Mouse (Mus musculus) gastrocnemius, adult 2 months (tissue): ENCODE data around the gene 1700018F24Rik. TPM values are rescaled to one million over a fixed set of nuclear protein-coding genes. Genes with fewer than 3 reads are reported as not detected.
A peak's percentile ranks its signal among the peaks of the same experiment; 100 is the strongest.

Source experiments
- DNase-seq: peaks from one replicate; pipeline ENCODE4 v3.0.0; 2022
- H3K27ac ChIP-seq: fragments of 200-600 bp; 2 replicates; pipeline ENCODE4 v1.8.1; 2022; ENCODE audit warnings: mild to moderate bottlenecking
- H3K4me3 ChIP-seq: fragments of 200-600 bp; 2 replicates; pipeline ENCODE4 v1.8.1; 2022; ENCODE audit warnings: mild to moderate bottlenecking, moderate library complexity
- CTCF ChIP-seq: fragments of 200-600 bp; IDR thresholded peaks from 2 replicates; pipeline ENCODE4 v1.8.1; 2022; ENCODE audit warnings: antibody characterized with exemption, mild to moderate bottlenecking, moderate library complexity
- intact Hi-C: fragments of 180-260 bp; cut with DNase I; formaldehyde crosslinking; loops from one replicate; pipeline ENCODE4 v1.15.1; 2025
- total RNA-seq, 2 experiments: library from RNA; stranded (reverse); gene quantifications; 2 replicates each; pipeline ENCODE4 v1.2.3; 2021

The 1700018F24Rik gene
- total RNA-seq, 2 experiments from 2014 or later, result not detected

GRCm38 (mm10) chr5:145088186-145088585, 45.4 kb downstream of the 1700018F24Rik start:
- H3K27ac ChIP-seq, result no peak overlapping the region
- TF ChIP-seq CTCF, result 0 out of 2 replicates have a peak, but pooled peaks have one; percentile 6
- no peak overlapping the region for H3K4me3 ChIP-seq
- intact Hi-C loops, result loop anchor here (10.0 kb wide), 1 partner anchor 147 kb away; the partner anchor contains the start of gene Zfp655
- DNase-seq, result no peak

DNA sequence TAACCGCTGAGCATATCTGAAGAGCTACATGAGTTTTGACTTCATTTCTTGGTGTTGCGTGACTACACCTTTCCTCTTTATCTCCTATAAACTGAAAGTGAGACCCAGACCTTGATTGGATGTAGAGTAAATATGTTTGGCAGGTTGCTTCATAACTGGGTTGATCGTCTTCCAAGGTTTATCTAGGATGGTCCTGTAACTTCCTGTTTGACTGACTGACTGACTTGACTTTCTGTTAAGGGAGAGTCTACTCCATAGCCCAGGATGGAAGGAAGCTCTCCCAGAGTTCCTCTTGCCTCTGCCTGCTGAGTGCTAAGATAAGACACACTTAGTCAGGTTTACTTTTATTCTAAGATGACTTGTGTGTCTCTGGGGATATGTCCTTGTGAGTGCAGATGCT, 47.1 kb downstream of the 1700018F24Rik start:
- no peak for TF ChIP-seq CTCF
- no peak overlapping the region for H3K27ac ChIP-seq
- intact Hi-C loops, result loop anchor here (10.0 kb wide), 1 partner anchor 145 kb away; the partner anchor contains the start of gene Zfp655
- no peak overlapping the region for H3K4me3 ChIP-seq
- DNase-seq, result no peak

Other genes starting within 250 kb of the 1700018F24Rik start
- gene Smurf1, start 77.1 kb upstream of the 1700018F24Rik start, total RNA-seq, result 10 to 100 TPM in 1 of 2 experiments, 1 to 10 TPM in 1; 9.3 to 16.8 TPM
- gene Gm4871, start 10.2 kb upstream of the 1700018F24Rik start, total RNA-seq, result not detected
- 10 to 100 TPM; 23.8 to 30.3 TPM for gene Arpc1a, start 40.8 kb downstream of the 1700018F24Rik start, total RNA-seq
- gene Kpna7, start 41.0 kb downstream of the 1700018F24Rik start, total RNA-seq, result not detected
- gene Arpc1b, start 71.2 kb downstream of the 1700018F24Rik start, total RNA-seq, result 10 to 100 TPM; 20.1 to 29.9 TPM
- 10 to 100 TPM; 47.9 to 56.9 TPM for gene Pdap1, start 97.2 kb downstream of the 1700018F24Rik start, total RNA-seq
- gene Bud31, start 97.4 kb downstream of the 1700018F24Rik start, total RNA-seq, result 10 to 100 TPM; 49.1 to 57.4 TPM
- 10 to 100 TPM; 11.5 to 12.8 TPM for gene Ptcd1, start 124.1 kb downstream of the 1700018F24Rik start, total RNA-seq
- 1 to 10 TPM; 9.3 to 9.9 TPM for gene Cpsf4, start 124.2 kb downstream of the 1700018F24Rik start, total RNA-seq
- gene Atp5j2, start 149.1 kb downstream of the 1700018F24Rik start, total RNA-seq, result 100 to 1,000 TPM; 622 to 768 TPM
- gene Zkscan14, start 158.9 kb downstream of the 1700018F24Rik start, total RNA-seq, result 10 to 100 TPM in 1 of 2 experiments, 1 to 10 TPM in 1; 9.3 to 11.6 TPM
- gene Zkscan5, start 161.6 kb downstream of the 1700018F24Rik start, total RNA-seq, result 1 to 10 TPM; 8.6 to 9.3 TPM
- 10 to 100 TPM; 14.3 to 15.2 TPM for gene Zfp655, start 188.7 kb downstream of the 1700018F24Rik start, total RNA-seq
- 1 to 10 TPM; 8.8 to 9.4 TPM for gene Zscan25, start 237.5 kb downstream of the 1700018F24Rik start, total RNA-seq